Mouse (Mus musculus) WW6 (cell line): ENCODE data around the gene Dnaaf5.

Experiments used
- DNase-seq: peaks from one replicate; pipeline ENCODE4 v3.0.0-alpha.2; 2013; ENCODE audit warnings: low read depth, low spot score

The Dnaaf5 gene

DNA sequence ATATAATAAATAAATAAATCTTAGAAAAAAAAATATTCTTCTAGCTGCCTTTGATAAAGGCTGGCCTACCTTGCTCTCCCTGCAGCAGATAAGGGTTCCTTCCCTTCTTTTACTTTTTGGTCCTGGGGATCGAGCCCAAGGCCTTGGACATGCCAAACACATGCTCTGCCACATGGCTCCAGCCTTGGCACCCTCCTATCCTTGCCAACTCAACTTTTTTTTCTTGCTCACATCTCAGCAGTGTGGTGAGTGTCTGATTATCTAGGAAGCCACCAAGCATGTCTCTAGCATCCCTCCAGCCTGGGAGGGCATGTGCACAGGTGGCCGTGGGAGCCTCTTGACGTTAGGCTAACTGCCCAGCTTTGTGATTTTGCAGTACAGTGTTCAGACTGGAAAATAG, 78.3 kb downstream of the Dnaaf5 start:
- no peak for DNase-seq

DNA sequence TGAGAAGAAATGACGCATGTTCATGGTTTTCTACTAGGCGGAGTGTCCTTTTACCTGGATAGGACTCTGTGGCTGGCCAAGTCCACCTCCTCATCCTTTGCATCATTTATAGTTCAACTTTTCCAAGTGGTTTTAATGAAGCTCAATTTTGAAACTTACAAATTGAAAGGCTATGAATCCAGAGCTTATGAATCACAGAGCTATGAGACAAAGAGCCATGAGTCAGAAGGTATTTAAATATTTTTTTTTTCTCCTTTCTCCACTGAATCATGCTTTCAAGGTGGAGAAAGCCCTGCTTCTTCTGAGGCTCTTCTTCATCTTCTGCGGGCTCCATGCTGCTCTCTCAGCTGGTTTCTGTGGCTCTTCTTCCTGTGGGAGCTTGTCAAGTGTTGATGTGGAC, 79.7 kb downstream of the Dnaaf5 start:
- no peak for DNase-seq

DNA sequence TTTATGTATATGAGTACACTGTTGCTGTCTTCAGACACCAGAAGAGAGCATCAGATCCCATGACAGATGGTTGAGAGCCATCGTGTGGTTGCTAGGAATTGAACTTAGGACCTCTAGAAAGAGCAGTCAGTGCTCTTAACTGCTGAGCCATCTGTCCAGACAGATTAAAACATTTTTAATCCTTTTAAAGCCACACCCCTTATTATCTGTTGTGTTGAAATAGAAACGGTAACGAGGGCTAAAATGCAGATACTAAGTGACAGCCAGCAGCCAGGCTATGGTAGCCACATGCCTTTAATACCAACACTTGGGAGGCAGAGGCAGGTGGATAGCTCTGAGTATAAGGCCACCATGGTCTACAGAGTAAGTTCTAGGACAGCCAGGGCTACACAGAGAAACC, 82.1 kb downstream of the Dnaaf5 start:
- no peak for DNase-seq

DNA sequence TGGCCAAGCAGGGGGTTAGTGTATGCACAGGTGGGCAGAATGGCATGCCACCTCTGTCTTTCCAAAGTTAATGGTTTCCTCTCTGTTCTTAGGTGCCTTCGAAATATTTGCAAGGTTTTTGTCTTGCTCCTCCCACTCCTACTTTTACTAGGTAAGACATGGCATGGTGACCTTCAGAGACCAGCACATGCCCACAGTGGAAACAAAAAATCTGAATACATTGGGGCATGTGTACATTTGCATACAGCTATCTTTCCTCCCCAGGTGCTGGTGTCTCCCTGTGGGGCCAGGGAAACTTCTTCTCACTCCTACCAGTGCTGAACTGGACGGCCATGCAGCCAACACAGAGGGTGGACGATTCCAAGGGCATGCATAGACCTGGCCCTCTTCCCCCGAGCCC, 84.4 kb downstream of the Dnaaf5 start:
- no peak for DNase-seq
